Mouse (Mus musculus): Measurements from ENCODE around the gene Hnrnpul2.
"Not testable (repeated sequence)": the region's sequence is repeated elsewhere in the genome, so short reads cannot be mapped to it uniquely, and the experiment has no call there.

Gene Hnrnpul2

GRCm38 (mm10) chr19:8851639-8852038 is 31.8 kb downstream of the Hnrnpul2 start:
- no peak for DNase-seq (ENCODE audit: low spot score in 2 of 2)

- DNase-seq (ENCODE audit: low spot score in 2 of 2): no peak
Observed at GRCm38 (mm10) chr19:8852236-8852928, 32.6 kb downstream of the Hnrnpul2 start.

- peak in 1 of 2 experiments; percentile 55 for DNase-seq (ENCODE audit: low spot score in 2 of 2)
Observed at GRCm38 (mm10) chr19:8853117-8853516, 33.3 kb downstream of the Hnrnpul2 start.

- no peak for DNase-seq (ENCODE audit: low spot score in 2 of 2)
Observed at GRCm38 (mm10) chr19:8857689-8858088, 37.9 kb downstream of the Hnrnpul2 start.

GRCm38 (mm10) chr19:8859018-8859417 is 39.2 kb downstream of the Hnrnpul2 start:
- no peak for DNase-seq (ENCODE audit: low spot score in 2 of 2)

- DNase-seq (ENCODE audit: low spot score in 2 of 2): no peak
Observed at GRCm38 (mm10) chr19:8864265-8864664, 44.5 kb downstream of the Hnrnpul2 start.

- DNase-seq (ENCODE audit: low spot score in 2 of 2): not testable (repeated sequence)
Observed at GRCm38 (mm10) chr19:8870381-8870780, 50.6 kb downstream of the Hnrnpul2 start.

GRCm38 (mm10) chr19:8870838-8871237 is 51.0 kb downstream of the Hnrnpul2 start:
- no peak for DNase-seq (ENCODE audit: low spot score in 2 of 2)

GRCm38 (mm10) chr19:8871267-8872186 is 51.7 kb downstream of the Hnrnpul2 start, which contains the start of gene Ubxn1:
Gene Ubxn1, plus strand, starts transcription at chr19:8871496.
- DNase-seq (ENCODE audit: low spot score in 2 of 2): peak; percentile 98 to 100

- no peak for DNase-seq (ENCODE audit: low spot score in 2 of 2)
Observed at GRCm38 (mm10) chr19:8872266-8872840, 52.5 kb downstream of the Hnrnpul2 start.

GRCm38 (mm10) chr19:8875031-8875430 is 55.2 kb downstream of the Hnrnpul2 start:
- DNase-seq (ENCODE audit: low spot score in 2 of 2): no peak

- peak; percentile 86 to 89 for DNase-seq (ENCODE audit: low spot score in 2 of 2)
Observed at GRCm38 (mm10) chr19:8880311-8881033, 60.7 kb downstream of the Hnrnpul2 start, which contains the start of gene Uqcc3. Gene Uqcc3, minus strand, starts transcription at chr19:8880923.

GRCm38 (mm10) chr19:8881034-8881392 is 61.2 kb downstream of the Hnrnpul2 start:
- no peak for DNase-seq (ENCODE audit: low spot score in 2 of 2)

- DNase-seq (ENCODE audit: low spot score in 2 of 2): no peak
Observed at GRCm38 (mm10) chr19:8883616-8884015, 63.8 kb downstream of the Hnrnpul2 start, which contains the start of the genes Lbhd1 and Gm49403. Gene Lbhd1, plus strand, starts transcription at chr19:8883732. Gene Gm49403, plus strand, starts transcription at chr19:8883930.

Data from frontal cortex, postnatal 36 days (tissue).